Mouse (Mus musculus) heart, embryonic 15.5 days (tissue): ENCODE results near the gene Map4k5. TPM values are rescaled to one million over a fixed set of nuclear protein-coding genes. Genes with fewer than 3 reads are reported as not detected.

ENCODE experiments used
- ATAC-seq: fragments of 200-750 bp; cut with Nextera tagmentation; replicated peaks from 2 replicates; pipeline ENCODE4 v1.8.0; 2017; ENCODE audit warnings: low read depth, moderate TSS enrichment; ENCODE audit not compliant: insufficient number of reproducible peaks, insufficient read depth, low FRiP score
- H3K27ac ChIP-seq: fragments of 300-500 bp; sonication (generic); 2 replicates; pipeline ENCODE4 v1.5.1; 2015; ENCODE audit warnings: mild to moderate bottlenecking, inconsistent platforms
- H3K27me3 ChIP-seq: fragments of 300-500 bp; sonication (generic); 2 replicates; pipeline ENCODE4 v1.6.1; 2015; ENCODE audit warnings: inconsistent platforms
- H3K36me3 ChIP-seq: fragments of 300-500 bp; sonication (generic); 2 replicates; pipeline ENCODE4 v1.6.1; 2015; ENCODE audit warnings: mild to moderate bottlenecking, inconsistent platforms
- H3K4me1 ChIP-seq: fragments of 300-500 bp; sonication (generic); replicated peaks from 2 replicates; pipeline ENCODE4 v1.6.1; 2015; ENCODE audit warnings: inconsistent platforms
- H3K4me2 ChIP-seq: fragments of 300-500 bp; sonication (generic); 2 replicates; pipeline ENCODE4 v1.6.1; 2015; ENCODE audit warnings: inconsistent platforms, mild to moderate bottlenecking, moderate library complexity
- H3K4me3 ChIP-seq: fragments of 300-500 bp; sonication (generic); 2 replicates; pipeline ENCODE4 v1.5.1; 2015; ENCODE audit warnings: mild to moderate bottlenecking, inconsistent platforms
- H3K9ac ChIP-seq: fragments of 300-500 bp; sonication (generic); 2 replicates; pipeline ENCODE4 v1.6.1; 2015; ENCODE audit warnings: mild to moderate bottlenecking, inconsistent platforms
- H3K9me3 ChIP-seq: fragments of 300-500 bp; sonication (generic); replicated peaks from 2 replicates; pipeline ENCODE4 v1.6.1; 2016; ENCODE audit warnings: inconsistent platforms
- WGBS: fragments of 180-500 bp; shearing (Covaris S2); methylation state at CpG from one replicate; pipeline ENCODE4 v1.1.7; 2015; ENCODE audit warnings: mixed read lengths; 5-methylcytosine and 5-hydroxymethylcytosine counted together
- polyA plus RNA-seq: library from polyadenylated mRNA; unstranded; fragments of >200 nt; fragmentation: Nextera tagmentation; extraction: Ambion mirVana; gene quantifications from 2 replicates; pipeline ENCODE4 v1.2.1, GENCODE M21; 2015

Map4k5 gene
- polyA plus RNA-seq, 1 experiment from 2014 or later: 27.7 TPM

GRCm38 (mm10) chr12:69804393-69805070 is 88.5 kb downstream of the Map4k5 start:
- Histone ChIP-seq H3K4me3 (no peak overlapping the region), H3K9ac (no peak overlapping the region), H3K36me3 (peaks cover 23% of the 10 kb centered on the region; the same call in 1 of the 2 replicates), H3K9me3 (no peaks in the 10 kb centered on the region), H3K27ac (no peak overlapping the region), H3K4me2 (no peak overlapping the region), H3K27me3 (no peaks in the 10 kb centered on the region), H3K4me1 (peaks cover 11% of the 10 kb centered on the region)
- ATAC-seq: no peak
- WGBS: 90% methylated on average over 10 of the region's 10 CpGs

- no peak for ATAC-seq
- H3K4me1 ChIP-seq: peaks cover 9% of the 10 kb centered on the region
- 78% methylated on average over 5 of the region's 6 CpGs for WGBS
- H3K4me3 ChIP-seq: no peak overlapping the region
- no peak overlapping the region for H3K4me2 ChIP-seq
- peaks cover 23% of the 10 kb centered on the region; the same call in 1 of the 2 replicates for H3K36me3 ChIP-seq
- no peak overlapping the region for H3K9ac ChIP-seq
- H3K9me3 ChIP-seq: no peaks in the 10 kb centered on the region
- no peak overlapping the region for H3K27ac ChIP-seq
- H3K27me3 ChIP-seq: no peaks in the 10 kb centered on the region
Measured at GRCm38 (mm10) chr12:69803196-69803595, 89.8 kb downstream of the Map4k5 start.

GRCm38 (mm10) chr12:69800586-69800985 is 92.4 kb downstream of the Map4k5 start:
- 85% methylated on average over 4 of the region's 4 CpGs for WGBS
- no peak for ATAC-seq

GRCm38 (mm10) chr12:69796311-69796710 is 96.7 kb downstream of the Map4k5 start:
- no peak overlapping the region for H3K27ac ChIP-seq
- WGBS: 89% methylated on average over 3 of the region's 3 CpGs
- no peaks in the 10 kb centered on the region for H3K9me3 ChIP-seq
- no peak for ATAC-seq
- no peak overlapping the region for H3K9ac ChIP-seq
- no peak overlapping the region for H3K4me2 ChIP-seq
- H3K27me3 ChIP-seq: no peaks in the 10 kb centered on the region
- H3K4me3 ChIP-seq: no peak overlapping the region
- H3K36me3 ChIP-seq: no peaks in the 10 kb centered on the region
- H3K4me1 ChIP-seq: peaks cover 4% of the 10 kb centered on the region; the same call in 1 of the 2 replicates

More at GRCm38 (mm10) chr12:69800586-69800985, 92.4 kb downstream of the Map4k5 start:
- Histone ChIP-seq H3K9ac (no peak overlapping the region), H3K27me3 (no peaks in the 10 kb centered on the region), H3K36me3 (peaks cover 13% of the 10 kb centered on the region; the same call in 1 of the 2 replicates), H3K27ac (no peak overlapping the region), H3K4me2 (no peak overlapping the region), H3K4me1 (no peaks in the 10 kb centered on the region), H3K9me3 (no peaks in the 10 kb centered on the region), H3K4me3 (no peak overlapping the region)

GRCm38 (mm10) chr12:69790530-69791505 is 102.2 kb downstream of the Map4k5 start, which contains the start of gene Cdkl1:
Gene Cdkl1 (minus strand): TSS chr12:69791267.
- Histone ChIP-seq H3K27me3 (0 out of 2 replicates have a peak, but pooled peaks cover 3% of the 10 kb centered on the region), H3K9ac (peak within 1 kb of the TSS; percentile 40), H3K4me3 (peak within 1 kb of the TSS; percentile 54), H3K9me3 (no peaks in the 10 kb centered on the region), H3K4me2 (peak within 1 kb of the TSS; percentile 83), H3K27ac (no peak within 1 kb of the TSS), H3K36me3 (no peaks in the 10 kb centered on the region), H3K4me1 (peaks cover 14% of the 10 kb centered on the region)
- peak; percentile 87 for ATAC-seq
- WGBS: 2% methylated on average over 45 of the region's 45 CpGs

GRCm38 (mm10) chr12:69789766-69790529 is 103.1 kb downstream of the Map4k5 start:
- ATAC-seq: no peak
- peak overlapping the region; percentile 83 for H3K4me2 ChIP-seq
- peaks cover 14% of the 10 kb centered on the region for H3K4me1 ChIP-seq
- no peaks in the 10 kb centered on the region for H3K36me3 ChIP-seq
- H3K27me3 ChIP-seq: 0 out of 2 replicates have a peak, but pooled peaks cover 3% of the 10 kb centered on the region
- peak overlapping the region; percentile 40 for H3K9ac ChIP-seq
- whole genome bisulfite sequencing: 41% methylated on average over 27 of the region's 27 CpGs
- peak overlapping the region; percentile 54 for H3K4me3 ChIP-seq
- H3K9me3 ChIP-seq: no peaks in the 10 kb centered on the region
- H3K27ac ChIP-seq: no peak overlapping the region

GRCm38 (mm10) chr12:69788380-69788779 is 104.6 kb downstream of the Map4k5 start:
- WGBS: 84% methylated on average over 5 of the region's 5 CpGs
- peaks cover 14% of the 10 kb centered on the region for H3K4me1 ChIP-seq
- H3K27me3 ChIP-seq: 0 out of 2 replicates have a peak, but pooled peaks cover 3% of the 10 kb centered on the region
- no peaks in the 10 kb centered on the region for H3K9me3 ChIP-seq
- no peak overlapping the region for H3K4me3 ChIP-seq
- no peak for ATAC-seq
- H3K36me3 ChIP-seq: no peaks in the 10 kb centered on the region
- H3K4me2 ChIP-seq: no peak overlapping the region
- no peak overlapping the region for H3K9ac ChIP-seq
- no peak overlapping the region for H3K27ac ChIP-seq

GRCm38 (mm10) chr12:69785471-69785870 is 107.5 kb downstream of the Map4k5 start:
- ATAC-seq: no peak
- no peak overlapping the region for H3K4me2 ChIP-seq
- H3K9me3 ChIP-seq: no peaks in the 10 kb centered on the region
- 0 out of 2 replicates have a peak, but pooled peaks cover 3% of the 10 kb centered on the region for H3K27me3 ChIP-seq
- H3K27ac ChIP-seq: no peak overlapping the region
- H3K36me3 ChIP-seq: no peaks in the 10 kb centered on the region
- peaks cover 11% of the 10 kb centered on the region for H3K4me1 ChIP-seq
- WGBS: 81% methylated on average over 9 of the region's 9 CpGs
- H3K9ac ChIP-seq: no peak overlapping the region
- no peak overlapping the region for H3K4me3 ChIP-seq

- no peaks in the 10 kb centered on the region for H3K27me3 ChIP-seq
- no peak overlapping the region for H3K27ac ChIP-seq
- WGBS: 52% methylated on average over 6 of the region's 6 CpGs
- no peaks in the 10 kb centered on the region for H3K9me3 ChIP-seq
- ATAC-seq: no peak
- H3K4me1 ChIP-seq: peaks cover 9% of the 10 kb centered on the region
- H3K9ac ChIP-seq: no peak overlapping the region
- no peak overlapping the region for H3K4me2 ChIP-seq
- no peak overlapping the region for H3K4me3 ChIP-seq
- H3K36me3 ChIP-seq: no peaks in the 10 kb centered on the region
Measured at GRCm38 (mm10) chr12:69783247-69784025, 109.6 kb downstream of the Map4k5 start.

- H3K9ac ChIP-seq: no peak overlapping the region
- H3K4me1 ChIP-seq: peaks cover 12% of the 10 kb centered on the region
- no peak overlapping the region for H3K4me2 ChIP-seq
- 58% methylated on average over 10 of the region's 10 CpGs for WGBS
- no peaks in the 10 kb centered on the region for H3K27me3 ChIP-seq
- H3K36me3 ChIP-seq: no peaks in the 10 kb centered on the region
- no peak overlapping the region for H3K4me3 ChIP-seq
- H3K27ac ChIP-seq: peak overlapping the region; percentile 62
- peak; percentile 84; the same call in 1 of the 2 replicates for ATAC-seq
- H3K9me3 ChIP-seq: no peaks in the 10 kb centered on the region
Measured at GRCm38 (mm10) chr12:69781935-69782650, 110.9 kb downstream of the Map4k5 start.
